Mouse (Mus musculus) cerebellum, postnatal 10 days (tissue): Measurements from ENCODE around the gene Slc39a11.

Source experiments
- DNase-seq, 2 experiments: peaks; one replicate each; pipeline ENCODE4 v3.0.0; 2021; ENCODE audit warnings: mixed read lengths in 2 of 2

The Slc39a11 gene

DNA sequence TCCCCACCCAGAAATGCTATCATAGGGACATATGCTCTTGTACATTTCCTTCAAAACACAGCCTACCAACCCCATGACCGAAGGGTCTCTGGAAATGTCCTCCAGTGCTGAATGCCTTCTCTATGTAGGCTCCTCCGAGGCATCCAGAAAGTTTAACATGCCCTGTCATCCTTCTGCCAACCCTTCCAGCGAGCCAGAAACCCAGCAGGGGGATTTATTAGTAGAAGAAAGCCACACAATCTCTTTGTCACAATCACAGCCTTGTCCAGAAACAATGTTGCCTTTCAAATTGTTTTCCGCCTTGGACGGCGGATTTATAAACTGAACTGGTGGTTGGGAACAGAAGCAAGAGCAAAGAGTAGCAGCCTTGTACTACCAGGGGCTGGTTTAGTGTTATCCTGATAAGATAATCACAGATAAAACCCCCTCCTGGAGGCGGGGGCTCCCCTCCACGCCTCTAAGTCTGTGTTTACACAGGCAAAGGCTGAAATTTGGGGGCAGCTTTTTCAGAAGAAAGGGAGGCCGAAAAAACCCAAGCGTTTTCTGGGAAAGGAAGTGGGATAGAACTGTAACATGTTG is 372.8 kb downstream of the Slc39a11 start:
- DNase-seq, result peak; percentile 71 to 83

DNA sequence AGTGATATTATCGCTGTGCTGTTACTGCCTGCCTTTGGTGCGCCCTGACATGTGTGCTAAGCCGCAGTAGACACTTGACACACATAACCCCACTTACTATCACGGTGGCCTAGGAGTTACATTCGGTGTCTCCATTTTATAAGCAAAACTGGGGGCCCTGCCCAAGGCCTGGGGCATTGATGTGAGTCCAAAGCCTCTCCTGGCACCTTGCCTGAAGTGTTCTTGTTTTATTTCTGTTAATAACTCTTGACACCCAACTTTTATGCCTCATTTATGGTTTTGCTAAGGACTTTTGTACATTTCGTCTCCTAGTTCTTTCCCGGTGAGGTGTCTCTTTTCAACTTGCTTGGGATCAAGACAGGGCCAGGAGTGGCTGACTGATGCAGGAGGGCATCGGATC is 373.4 kb downstream of the Slc39a11 start:
- DNase-seq, result peak in 1 of 2 experiments; percentile 47

DNA sequence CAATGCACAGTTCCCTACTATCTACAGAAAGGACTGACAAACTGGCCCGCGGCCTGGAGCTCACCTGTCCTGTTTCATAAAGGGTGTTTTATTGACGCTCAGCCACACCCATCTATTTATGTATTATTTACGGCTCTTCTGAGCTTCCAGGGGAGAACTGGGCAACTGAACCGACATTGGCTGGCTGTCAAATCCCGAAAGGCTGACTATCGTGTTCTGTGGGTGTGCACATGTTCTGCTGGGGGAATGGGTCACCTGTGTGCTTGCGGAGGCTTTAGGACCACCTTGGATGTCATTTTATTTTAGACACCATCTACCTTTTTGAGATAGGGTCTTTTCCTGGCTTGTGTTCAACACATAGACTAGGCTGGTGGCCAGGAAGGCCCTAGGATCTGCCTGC is 375.8 kb downstream of the Slc39a11 start:
- DNase-seq, result peak; percentile 53 to 59

DNA sequence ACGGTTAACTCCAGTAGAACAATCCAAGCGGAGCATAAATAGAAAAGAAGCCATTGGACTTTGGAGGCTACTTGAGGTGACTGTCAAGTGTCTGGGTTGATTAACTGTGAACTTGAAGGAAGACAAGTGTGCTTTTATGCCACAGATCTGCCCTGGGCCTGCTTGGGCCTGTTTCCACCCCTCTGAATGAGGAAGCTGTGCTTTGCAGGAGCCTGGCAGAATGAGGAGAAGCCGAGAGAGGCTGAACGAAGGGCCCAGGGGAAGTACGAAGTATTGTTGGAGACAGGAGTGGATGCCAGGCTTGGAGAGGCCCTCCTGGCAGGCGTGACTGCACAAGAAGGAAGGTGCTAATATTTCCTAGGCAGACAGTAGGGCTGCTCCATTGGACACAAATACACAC is 378.0 kb downstream of the Slc39a11 start:
- DNase-seq, result peak in 1 of 2 experiments; percentile 49

DNA sequence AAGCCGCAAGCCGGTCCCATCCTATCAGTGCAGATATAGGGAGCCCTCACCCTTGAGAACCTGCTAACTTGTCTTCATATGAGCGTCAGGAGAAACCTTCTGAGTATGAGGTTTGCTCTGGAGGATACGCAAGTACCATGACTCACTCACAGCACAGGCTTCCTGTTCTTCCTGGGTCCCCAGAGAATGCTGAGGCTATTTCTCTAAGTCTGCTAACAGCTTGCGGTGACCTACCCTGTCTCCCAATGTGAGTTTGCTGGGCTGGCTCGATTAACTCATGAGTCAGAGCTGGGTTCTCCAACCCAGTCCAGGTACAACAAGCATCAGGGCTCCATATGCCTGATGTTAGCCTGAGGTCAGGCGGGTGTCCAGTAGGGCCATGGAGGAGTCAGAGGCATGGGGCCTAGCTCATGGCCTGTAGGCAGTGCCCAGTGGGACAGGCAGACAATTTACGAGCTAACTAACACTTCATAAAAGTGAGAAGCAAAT is 381.0 kb downstream of the Slc39a11 start:
- no peak for DNase-seq

DNA sequence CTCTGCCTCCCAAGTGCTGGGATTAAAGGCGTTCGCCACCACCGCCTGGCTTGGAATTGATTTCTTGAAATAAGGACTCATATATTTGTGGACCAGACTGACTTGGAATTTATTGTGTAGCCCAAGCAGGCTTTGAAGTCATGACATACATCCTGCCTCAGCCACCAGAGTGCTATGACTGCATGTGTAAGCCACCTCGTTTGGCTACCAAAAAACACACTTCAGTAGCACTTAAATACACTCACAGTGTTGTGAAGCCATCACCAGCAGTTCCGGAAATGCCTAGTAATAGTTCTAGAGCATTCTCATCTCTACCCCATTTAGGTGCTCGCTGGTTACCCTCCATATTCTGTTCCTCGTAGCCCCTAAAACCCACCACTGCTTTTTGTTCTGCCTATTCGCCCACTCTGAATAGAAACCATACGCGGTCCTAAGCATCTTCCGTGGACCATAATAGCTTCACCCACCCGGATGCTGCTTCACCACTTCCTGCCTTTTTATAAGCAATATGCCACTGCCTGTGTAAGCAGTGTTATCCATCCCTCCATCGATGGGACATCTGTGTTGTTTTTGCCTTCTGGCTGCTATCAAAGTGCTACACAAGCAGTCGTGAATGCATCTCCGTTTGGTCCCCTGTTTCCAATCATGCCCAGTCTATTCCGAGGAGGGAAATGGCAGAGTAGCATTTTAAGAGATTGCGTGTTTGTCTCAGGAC is 382.2 kb downstream of the Slc39a11 start:
- no peak for DNase-seq

DNA sequence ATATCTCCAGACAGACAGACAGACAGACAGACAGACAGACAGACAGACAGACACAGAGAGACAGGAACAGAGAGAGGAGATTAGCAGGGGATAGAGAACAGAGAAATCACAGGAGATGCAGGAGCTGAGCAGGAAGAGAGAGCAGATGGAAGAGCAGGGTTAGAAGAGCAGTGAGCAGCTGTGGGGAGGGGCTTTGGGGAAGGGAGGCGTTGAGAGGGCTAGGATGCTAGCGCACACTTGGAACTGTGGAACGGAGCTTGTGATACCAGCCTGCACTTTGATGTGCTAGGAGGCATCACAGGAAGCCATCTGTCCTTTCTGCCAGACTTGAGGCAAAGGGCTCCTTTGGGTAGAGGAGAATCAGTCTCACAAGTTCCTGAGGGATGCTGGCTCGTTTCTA is 383.2 kb downstream of the Slc39a11 start:
- DNase-seq, result peak; percentile 65 to 77

DNA sequence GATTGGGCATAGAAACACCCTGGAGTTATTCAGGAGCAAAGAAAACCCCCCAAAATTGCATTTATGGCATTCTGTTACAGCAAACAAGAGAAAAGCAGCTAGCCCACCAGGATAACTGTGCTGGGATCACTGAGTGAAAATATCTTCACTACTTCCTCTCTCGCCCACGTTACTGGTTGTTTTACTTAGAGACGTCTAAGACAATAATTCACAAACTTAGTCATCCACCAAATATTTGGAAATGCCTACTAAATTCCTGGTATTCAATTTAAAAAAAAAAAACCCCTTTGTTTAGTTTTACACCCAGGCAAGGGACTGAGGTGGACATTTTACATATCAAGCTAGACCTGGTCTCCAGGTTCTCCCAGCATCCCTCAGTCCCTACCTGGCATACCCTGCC is 384.3 kb downstream of the Slc39a11 start:
- DNase-seq, result no peak

DNA sequence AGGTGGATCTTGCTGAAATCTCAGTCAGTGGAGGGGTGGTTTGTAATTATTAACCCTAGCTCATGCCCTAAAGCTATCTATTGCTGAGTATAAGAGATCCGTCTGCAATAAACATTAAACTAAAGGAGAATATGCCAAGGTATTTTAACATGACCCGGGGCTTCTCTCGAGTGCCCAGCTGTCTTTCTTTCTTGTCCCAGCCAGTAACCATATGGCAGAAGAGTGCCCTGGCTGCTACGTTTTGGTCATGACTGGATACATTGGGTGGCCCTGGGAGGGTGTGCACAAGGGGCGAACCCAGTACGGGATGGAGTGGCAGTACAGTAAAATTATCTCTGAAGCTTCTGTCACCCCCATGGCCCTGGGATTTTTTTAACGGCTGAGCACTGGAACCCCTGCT is 385.9 kb downstream of the Slc39a11 start:
- DNase-seq, result peak in 1 of 2 experiments; percentile 42

DNA sequence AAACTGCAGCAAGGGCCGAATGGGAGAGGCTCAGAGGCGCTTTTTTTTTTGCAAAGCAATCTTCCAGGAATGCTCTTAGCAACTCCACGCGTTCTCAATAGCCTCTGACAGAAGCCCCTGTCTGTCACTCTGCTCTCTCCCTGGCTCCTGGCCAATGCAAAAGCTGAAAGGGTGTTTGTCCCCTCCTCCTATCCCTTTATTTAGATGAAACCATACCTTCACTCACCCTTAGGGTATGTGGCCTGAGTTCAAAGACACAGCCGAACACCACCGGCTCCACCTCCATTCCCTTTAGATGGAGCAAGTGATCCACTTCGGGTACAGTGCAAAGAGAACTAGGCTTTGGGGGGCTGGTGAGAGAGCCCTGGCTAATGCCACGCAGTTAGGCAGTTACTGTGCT is 387.8 kb downstream of the Slc39a11 start:
- DNase-seq, result peak; percentile 51 to 60

DNA sequence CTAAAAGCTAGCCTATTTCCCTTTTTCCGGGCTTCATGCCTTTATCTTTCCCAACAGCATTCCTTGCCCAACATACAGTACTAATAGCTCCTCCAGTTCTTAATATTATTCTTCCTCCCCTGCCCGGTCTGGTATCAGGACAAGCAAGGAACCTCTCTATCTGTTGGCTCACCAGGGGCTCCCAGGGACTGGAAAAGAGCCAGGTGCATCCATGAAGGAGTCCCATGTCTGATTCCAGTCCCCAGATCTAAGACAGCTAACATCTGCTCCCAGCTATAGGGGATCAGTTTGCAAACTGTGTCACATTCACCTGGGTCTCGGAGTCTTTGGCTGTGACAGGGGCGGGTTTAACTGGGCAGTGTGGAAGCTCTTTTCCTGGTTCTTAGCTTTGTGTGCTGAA is 388.5 kb downstream of the Slc39a11 start:
- peak; percentile 70 to 77 for DNase-seq

DNA sequence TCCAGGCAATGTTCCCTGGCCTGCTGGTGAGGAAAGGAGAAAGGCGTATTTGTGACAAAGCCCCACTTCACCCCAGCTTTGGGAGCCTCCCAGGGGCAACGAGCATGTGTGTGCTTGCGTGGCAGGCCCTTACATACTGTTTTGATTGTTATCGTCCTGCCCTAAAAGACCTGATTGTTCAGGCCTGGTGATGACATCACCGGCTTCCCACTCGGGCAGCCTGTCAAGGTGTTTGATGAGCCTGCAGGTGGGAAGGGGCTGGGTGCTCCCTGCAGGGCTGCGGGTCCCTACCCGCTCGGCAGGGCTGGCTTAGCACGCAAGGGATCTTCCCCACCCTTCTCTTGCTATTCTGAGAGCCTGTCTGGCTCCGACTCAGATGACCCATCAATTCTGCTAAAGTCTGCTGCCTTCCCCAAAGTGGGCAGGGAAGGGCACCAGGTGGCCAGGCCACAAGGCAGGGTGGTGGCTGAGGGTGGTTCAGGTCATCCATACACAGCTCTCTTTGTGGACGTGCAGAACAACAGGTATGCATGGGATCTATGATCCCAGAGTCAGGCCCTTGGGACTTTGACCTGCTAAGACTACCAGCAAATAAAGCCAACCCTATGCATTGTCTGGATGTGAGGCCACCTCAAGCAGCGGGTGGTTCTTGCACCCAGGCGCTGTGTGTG is 390.0 kb downstream of the Slc39a11 start:
- no peak for DNase-seq

DNA sequence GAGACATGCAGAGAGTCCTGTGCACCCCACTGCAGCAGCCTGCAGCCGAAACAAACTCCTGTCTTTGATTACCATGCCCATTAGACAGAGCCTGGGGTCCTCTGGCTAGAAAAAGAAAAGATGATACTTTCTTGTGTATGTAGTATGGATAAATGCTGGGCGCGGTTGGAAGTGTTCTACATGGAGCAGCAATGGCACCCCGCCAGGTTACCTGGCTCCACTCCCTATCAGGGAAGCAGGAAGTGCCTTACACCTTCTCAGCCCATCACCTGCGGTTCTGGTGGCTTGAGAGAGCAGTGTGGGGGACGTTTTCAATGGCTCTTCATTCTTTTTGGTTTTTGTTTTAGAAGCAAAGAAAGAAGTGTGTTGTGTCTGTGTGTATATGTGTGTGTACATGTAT is 391.9 kb downstream of the Slc39a11 start:
- DNase-seq, result peak; percentile 64 to 68

DNA sequence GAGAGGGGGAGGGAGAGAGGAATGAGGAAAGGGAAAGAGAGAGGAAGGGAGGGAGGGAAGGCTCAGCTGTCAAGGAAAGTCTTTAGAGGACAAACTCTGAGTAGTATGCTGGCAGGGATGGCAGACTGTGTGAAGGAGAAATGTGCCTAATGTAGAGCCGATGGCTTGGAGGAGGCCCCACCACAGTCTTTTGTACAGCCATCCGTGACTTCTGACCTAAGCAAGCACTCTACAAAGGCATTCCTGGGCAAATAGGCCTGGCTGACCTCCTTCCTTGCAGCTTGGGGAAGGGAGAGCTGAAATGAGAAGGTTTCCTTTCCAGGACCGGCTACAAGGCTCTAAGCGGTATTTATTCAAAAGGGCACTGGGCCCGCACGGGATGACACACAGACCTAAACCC is 395.2 kb downstream of the Slc39a11 start:
- DNase-seq, result no peak

DNA sequence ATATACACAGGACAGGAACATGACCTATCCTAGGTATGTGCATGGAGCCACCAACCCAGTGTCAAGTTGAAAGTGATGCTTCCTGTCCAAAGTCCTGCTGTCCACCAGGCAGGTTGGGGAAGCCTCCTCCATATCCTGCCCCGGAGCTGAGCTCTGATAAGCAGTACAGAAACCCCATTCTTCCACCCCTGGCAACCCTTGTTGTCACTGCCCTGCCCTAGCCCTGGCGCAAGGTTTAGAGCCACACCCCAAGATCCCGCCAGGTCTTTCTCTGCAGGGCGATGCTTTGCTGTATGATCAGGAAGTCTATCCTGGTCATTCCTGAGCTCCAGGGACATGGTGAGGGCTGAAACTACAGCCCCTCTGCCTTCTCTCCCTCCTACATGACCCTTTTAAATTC is 396.7 kb downstream of the Slc39a11 start:
- no peak for DNase-seq

DNA sequence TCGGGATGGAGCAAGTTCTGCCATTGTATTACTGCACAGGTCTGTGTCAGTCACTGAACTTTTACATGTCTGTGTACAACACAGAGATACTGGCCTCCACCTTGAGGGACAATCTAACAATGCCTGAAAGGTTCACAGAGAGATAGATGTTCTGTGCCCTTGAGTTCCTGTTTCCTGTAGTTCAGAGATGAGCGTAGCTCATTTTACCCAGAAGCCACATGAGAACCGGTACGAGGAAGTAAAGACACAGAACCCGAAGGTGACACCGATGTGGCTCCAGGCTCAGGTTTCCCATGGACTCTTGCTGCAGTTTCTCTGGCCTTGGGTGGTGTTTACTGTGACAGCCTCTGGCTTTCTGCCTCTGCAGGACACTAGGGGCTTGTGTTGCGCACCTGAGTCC is 398.7 kb downstream of the Slc39a11 start:
- no peak for DNase-seq

DNA sequence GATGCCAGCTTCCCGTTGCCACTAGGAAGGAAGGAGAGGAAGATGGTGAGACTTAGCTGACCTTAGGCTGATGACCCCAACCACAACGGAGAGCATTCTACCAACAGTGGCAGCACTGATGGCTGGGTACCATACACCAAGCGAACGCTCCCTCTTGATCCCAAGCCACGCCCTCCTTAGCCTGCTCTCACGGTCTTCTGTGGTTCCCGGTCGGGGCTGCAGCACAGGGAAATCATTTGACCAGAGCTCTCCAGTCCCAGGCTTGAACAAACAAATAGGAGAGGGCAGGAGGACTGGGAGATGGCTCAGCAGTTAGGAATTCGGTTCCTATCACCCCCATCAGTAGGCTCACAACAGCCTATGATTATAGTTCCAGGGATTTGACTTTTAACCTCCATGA is 403.4 kb downstream of the Slc39a11 start:
- DNase-seq, result no peak

DNA sequence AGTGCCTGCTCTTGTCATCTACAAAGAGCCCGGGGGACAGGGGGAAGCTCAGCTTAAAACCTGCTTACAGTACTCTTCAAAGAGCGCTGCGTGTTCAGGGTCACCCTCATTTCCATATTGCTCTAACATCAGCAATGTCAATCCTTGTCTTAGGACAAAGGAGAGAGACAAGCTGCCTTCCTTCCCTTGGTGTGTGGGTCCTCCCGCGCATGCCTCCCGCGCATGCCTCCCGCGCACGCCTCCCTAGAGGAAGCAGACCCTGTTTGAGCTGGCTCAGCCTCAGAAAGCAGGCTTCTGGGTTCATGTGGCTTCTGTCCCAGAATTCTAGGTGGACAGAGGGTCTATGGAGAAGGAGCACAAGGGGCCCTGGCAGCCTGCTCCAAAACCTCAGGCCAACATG is 404.2 kb downstream of the Slc39a11 start:
- peak in 1 of 2 experiments; percentile 48 for DNase-seq

DNA sequence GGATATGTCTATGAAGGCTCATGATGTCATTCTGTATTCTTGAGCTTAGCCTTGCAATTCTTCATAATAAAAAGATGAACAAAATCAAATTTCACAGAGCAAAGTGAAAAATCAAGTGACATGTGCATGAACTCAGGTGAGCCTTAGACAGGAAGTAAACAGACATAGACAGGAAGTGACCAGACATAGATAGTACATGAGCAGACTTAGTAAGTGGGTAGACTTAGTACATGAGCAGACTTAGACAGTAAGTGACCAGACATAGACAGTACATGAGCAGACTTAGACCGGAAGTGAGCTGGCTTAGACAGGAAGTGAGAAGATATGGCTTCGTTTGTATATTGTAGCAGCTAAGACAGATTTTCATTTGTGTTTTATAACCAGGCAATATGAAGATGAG is 415.4 kb downstream of the Slc39a11 start:
- DNase-seq, result no peak

DNA sequence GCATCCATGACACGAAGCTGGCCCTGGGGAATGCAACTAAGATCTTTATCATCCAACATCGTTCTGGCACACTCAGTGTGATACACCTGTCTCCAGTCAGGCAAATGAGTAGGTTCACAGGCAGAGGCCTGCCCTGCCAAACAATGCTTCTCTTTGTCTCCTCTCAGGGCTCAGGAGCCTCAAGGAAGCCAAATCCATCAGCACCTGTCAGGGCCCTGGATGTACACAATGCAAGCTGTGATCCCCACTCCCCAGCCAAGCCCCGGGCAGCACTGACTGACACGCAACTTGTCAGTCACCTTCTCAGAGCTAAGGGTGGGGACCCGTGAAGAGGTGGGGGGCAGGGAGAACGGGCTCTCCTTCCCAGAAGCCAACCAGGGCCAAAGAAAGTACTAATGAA is 417.8 kb downstream of the Slc39a11 start:
- no peak for DNase-seq

DNA sequence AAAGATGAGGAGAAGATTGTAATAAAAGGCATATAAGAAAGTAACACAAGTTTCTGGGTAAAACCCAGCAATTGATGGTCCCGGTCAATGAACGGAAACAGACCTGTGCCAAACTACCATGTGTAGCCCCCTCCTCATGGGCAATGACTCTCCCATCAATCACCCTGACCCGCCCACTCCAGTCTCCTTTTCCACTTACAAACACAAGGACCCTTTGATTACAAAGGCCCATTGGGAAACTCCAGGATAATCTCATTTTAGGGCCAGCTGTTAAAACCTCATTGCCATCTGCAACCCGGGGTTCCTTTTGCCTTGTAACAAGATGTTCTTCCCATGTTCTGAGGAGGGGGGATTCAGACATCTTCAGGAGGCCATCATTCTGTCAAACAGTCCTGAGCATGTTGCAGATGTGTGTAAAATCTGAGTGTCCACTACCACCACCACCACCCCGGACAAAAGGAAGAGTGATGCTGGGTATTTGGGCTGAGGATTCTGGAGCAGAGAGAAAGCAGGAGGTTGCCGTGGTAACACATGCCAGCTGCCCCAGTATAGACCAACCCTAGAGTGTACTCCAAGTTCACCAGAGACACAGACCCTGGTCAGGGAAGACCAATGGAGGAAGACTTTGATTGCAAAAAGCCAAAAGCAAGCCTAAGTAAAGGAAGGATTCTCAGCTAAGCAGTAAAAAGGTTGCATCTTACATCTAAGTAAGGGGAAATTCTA is 419.3 kb downstream of the Slc39a11 start:
- DNase-seq, result peak in 1 of 2 experiments; percentile 53

DNA sequence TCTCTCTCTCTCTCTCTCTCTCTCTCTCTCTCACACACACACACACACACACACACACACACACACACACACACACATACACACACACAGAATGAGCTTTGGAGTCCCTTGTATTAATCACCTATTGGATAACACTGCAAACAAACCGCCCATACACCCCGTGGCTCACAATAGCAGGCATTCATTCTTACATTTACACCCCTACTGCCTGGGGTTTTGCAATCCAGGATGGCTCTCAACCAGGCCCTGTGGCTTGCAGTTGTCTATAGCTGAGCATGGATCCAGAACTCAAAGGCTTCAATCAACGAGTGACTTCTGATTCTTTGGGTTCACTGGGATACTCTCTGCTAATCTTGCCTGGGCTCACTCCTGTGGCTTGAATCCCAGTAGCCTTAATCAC is 424.1 kb downstream of the Slc39a11 start:
- DNase-seq, result no peak

DNA sequence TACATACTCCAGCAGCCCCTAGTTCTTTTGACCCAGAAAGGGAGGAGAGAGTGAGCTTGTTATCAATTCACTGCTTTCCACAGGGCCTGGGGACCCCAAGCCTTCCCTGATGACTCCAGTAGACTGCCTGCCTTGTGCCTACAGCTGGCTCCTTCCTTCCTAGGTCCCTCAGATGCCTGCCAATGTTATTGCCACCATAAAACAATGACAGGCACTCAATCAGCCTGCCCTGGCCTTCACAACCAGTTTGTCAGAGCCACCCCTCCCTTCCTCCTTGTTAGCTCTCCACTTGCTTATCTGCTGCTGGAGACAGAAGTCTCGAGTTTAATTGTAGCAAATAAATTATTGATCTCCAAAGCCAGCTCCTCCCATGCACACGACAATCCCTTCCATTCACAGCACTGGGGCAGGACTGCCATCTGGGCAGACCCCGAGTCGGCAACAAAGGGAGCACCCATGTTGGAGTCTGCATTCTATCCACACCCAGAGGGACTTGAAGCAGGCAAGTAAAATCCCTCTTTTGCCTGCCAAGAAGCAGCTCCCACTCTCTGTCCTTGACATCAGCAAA is 426.0 kb downstream of the Slc39a11 start:
- DNase-seq, result no peak
